Mouse (Mus musculus) cortical plate, adult 2 months (tissue): ENCODE data around the gene Sorbs1. TPM values are rescaled to one million over a fixed set of nuclear protein-coding genes. Genes with fewer than 3 reads are reported as not detected.

Experiments
- H3K27ac ChIP-seq: fragments of 200-500 bp; 2 replicates; pipeline ENCODE4 v1.5.1; 2012; ENCODE audit warnings: low read length, control low read depth, inconsistent platforms; ENCODE audit not compliant: insufficient read depth
- H3K4me1 ChIP-seq: fragments of 200-500 bp; 2 replicates; pipeline ENCODE4 v1.6.1; 2011; ENCODE audit warnings: low read length; ENCODE audit not compliant: control insufficient read depth, insufficient read depth
- H3K4me3 ChIP-seq: fragments of 200-500 bp; 2 replicates; pipeline ENCODE4 v1.5.1; 2011; ENCODE audit warnings: mild to moderate bottlenecking, low read length, control low read depth; ENCODE audit not compliant: insufficient read depth
- CTCF ChIP-seq: fragments of 200-500 bp; IDR thresholded peaks from 2 replicates; pipeline ENCODE4 v1.5.1; 2011; ENCODE audit warnings: mild to moderate bottlenecking, control low read depth, low read length; ENCODE audit not compliant: insufficient read depth; ENCODE audit errors: extremely low read depth
- POLR2A ChIP-seq: fragments of 200-500 bp; IDR thresholded peaks from 2 replicates; pipeline ENCODE4 v1.6.1; 2011; ENCODE audit warnings: mild to moderate bottlenecking, low read length, control low read depth; ENCODE audit not compliant: insufficient read depth; ENCODE audit errors: extremely low read depth
- polyA plus RNA-seq: library from polyadenylated mRNA; depleted of rRNA; stranded (reverse); fragments of >200 nt; gene quantifications from 2 replicates; pipeline ENCODE4 v1.2.3, GENCODE M21; 2012

Gene Sorbs1
- polyA plus RNA-seq, 1 experiment: 81.5 TPM

DNA sequence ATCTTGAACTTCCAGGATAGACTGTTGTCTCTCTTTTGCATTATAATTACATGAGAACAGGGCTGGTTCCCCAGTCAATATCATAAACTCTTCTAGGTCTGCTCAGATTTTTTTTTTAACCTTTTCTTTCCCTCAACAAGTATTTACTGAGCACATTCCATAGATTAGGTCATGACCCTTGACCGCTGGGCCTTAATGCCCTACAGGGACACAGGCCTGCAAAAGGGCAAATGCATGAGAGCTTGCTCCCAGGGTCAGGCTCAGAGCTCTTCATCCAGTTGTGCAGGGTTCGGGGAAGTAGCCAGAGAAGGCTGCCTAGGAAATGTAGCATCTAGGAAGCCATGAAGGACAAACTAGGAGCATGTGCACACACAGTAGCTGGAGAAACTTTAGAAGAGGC is 206.9 kb downstream of the Sorbs1 start:
- Histone ChIP-seq H3K4me3 (no peak overlapping the region), H3K4me1 (peaks cover 4% of the 10 kb centered on the region), H3K27ac (no peak overlapping the region)
- no peak for TF ChIP-seq POLR2A

GRCm38 (mm10) chr19:40305456-40305855 is 208.1 kb downstream of the Sorbs1 start:
- Histone ChIP-seq H3K27ac (peak overlapping the region; percentile 22; the same call in 1 of the 2 replicates), H3K4me1 (peaks cover 7% of the 10 kb centered on the region), H3K4me3 (no peak overlapping the region)
- TF ChIP-seq POLR2A (no peak), CTCF (no peak)

GRCm38 (mm10) chr19:40302916-40303315 is 210.7 kb downstream of the Sorbs1 start:
- TF ChIP-seq POLR2A (no peak), CTCF (peak; percentile 20)
- Histone ChIP-seq H3K27ac (no peak overlapping the region), H3K4me3 (no peak overlapping the region), H3K4me1 (peaks cover 10% of the 10 kb centered on the region)

GRCm38 (mm10) chr19:40302477-40302876 is 211.1 kb downstream of the Sorbs1 start:
- H3K4me3 ChIP-seq: no peak overlapping the region
- TF ChIP-seq POLR2A (no peak), CTCF (no peak)
- H3K4me1 ChIP-seq: peaks cover 13% of the 10 kb centered on the region
- no peak overlapping the region for H3K27ac ChIP-seq

DNA sequence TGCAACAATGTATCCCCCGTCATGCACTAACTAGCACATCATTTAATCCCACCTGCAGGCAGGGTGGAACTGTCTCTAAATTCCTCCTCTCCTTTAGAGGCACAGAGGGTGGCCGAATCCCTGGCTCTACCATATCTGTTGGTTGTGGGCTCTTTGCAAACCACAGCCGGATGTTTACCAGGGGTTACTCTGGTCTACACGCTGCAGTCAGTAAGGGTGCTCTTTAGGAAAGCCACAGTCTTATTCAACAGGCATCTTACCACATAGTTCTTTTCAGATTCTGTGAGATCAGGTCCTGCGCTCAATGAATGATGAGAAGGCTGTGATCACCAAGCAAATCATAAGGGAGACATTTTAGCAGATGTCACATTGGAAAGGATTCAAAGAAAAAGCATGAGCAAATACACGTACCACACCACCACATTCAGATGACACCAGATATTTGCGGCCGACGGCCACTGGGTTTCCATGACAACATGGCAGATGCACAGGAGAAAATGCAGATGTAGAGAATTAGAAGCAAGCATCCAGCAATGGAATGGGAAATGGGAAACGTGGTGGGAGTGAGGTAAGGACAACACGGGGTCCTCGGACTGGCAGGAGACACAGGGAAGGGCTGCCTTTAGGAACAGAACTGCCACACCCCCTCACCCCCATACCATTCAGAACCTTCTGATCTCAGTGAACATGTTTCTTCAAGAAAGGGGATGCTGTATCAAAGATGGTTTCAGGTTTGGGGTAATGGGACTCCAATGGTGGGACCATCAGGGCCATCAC is 213.4 kb downstream of the Sorbs1 start:
- Histone ChIP-seq H3K4me1 (peaks cover 12% of the 10 kb centered on the region; the same call in 1 of the 2 replicates), H3K4me3 (no peak overlapping the region), H3K27ac (peak overlapping the region; percentile 36)
- TF ChIP-seq CTCF (no peak), POLR2A (no peak)

DNA sequence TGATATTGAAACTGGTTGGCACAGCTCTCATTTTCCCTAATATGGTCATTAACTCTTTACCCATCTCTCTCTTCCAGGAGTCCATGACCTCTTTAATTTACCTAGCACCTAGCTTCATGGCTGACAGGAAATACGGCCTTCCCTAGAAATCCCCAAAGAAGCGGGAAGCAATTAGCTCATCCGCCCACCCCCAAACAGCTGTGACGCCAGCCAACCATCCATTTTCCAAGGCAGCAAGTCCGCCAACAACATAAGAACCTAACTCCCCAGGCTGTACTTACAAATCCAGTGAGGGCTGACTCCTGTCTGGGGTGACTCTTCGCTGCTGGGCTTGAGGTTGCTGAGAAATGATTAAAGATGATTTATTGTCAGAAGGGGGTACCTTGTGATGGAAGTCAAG is 214.4 kb downstream of the Sorbs1 start:
- peak overlapping the region; percentile 36 for H3K27ac ChIP-seq
- H3K4me1 ChIP-seq: peaks cover 12% of the 10 kb centered on the region; the same call in 1 of the 2 replicates
- no peak overlapping the region for H3K4me3 ChIP-seq
- TF ChIP-seq POLR2A (no peak), CTCF (no peak)

- Histone ChIP-seq H3K27ac (peak overlapping the region; percentile 88), H3K4me1 (peaks cover 12% of the 10 kb centered on the region; the same call in 1 of the 2 replicates)
Measured at GRCm38 (mm10) chr19:40298574-40298973, 215.0 kb downstream of the Sorbs1 start.

DNA sequence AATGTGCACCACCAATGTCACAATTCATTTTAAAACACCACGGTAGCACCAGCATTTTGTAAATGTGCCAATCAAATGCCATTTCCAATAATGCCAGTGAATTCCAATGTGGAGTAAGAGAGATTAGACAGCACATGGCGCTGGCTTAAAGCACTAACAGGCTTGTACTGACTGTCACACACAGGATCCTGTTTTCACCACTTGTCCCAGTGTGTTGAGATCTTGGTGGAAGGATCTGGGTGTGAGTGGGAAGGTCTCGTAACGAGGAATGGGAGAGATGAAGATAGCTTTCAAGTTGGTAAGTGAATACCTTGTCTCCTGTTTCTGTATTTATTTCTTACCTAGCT is 215.8 kb downstream of the Sorbs1 start:
- peaks cover 12% of the 10 kb centered on the region; the same call in 1 of the 2 replicates for H3K4me1 ChIP-seq
- H3K4me3 ChIP-seq: no peak overlapping the region
- H3K27ac ChIP-seq: peak overlapping the region; percentile 88
- TF ChIP-seq POLR2A: no peak
- TF ChIP-seq CTCF: no peak

More at GRCm38 (mm10) chr19:40298574-40298973, 215.0 kb downstream of the Sorbs1 start:
- H3K4me3 ChIP-seq: no peak overlapping the region
- TF ChIP-seq POLR2A (no peak), CTCF (no peak)

- no peak overlapping the region for H3K4me3 ChIP-seq
- TF ChIP-seq CTCF (no peak), POLR2A (no peak)
- peaks cover 12% of the 10 kb centered on the region; the same call in 1 of the 2 replicates for H3K4me1 ChIP-seq
- peak overlapping the region; percentile 88 for H3K27ac ChIP-seq
Measured at GRCm38 (mm10) chr19:40297078-40297797, 216.3 kb downstream of the Sorbs1 start.
